Mouse (Mus musculus) bone marrow macrophage, adult 2 months (primary cell): ENCODE data around the gene Cacng2.

Experiments used
- CTCF ChIP-seq: IDR thresholded peaks from 2 replicates; pipeline ENCODE4 v1.5.1; 2012; ENCODE audit warnings: low read depth, mild to moderate bottlenecking, low read length, moderate library complexity
- POLR2A ChIP-seq: IDR thresholded peaks from 2 replicates; pipeline ENCODE4 v1.6.1; 2012; ENCODE audit warnings: mild to moderate bottlenecking, low read depth, low read length, borderline replicate concordance

GRCm38 (mm10) chr15:78093597-78093996, 26.2 kb downstream of the Cacng2 start:
- TF ChIP-seq POLR2A (no peak), CTCF (no peak)
